Mouse (Mus musculus) heart, embryonic 11.5 days (tissue): ENCODE data around the gene Csad. TPM values are rescaled to one million over a fixed set of nuclear protein-coding genes. Genes with fewer than 3 reads are reported as not detected.

Source experiments
- ATAC-seq: fragments of 200-750 bp; cut with Nextera tagmentation; replicated peaks from 2 replicates; pipeline ENCODE4 v1.8.0; 2017; ENCODE audit warnings: moderate library complexity; ENCODE audit not compliant: insufficient number of reproducible peaks, low FRiP score, low TSS enrichment
- H3K27ac ChIP-seq: fragments of 300-500 bp; sonication (generic); 2 replicates; pipeline ENCODE4 v1.5.1; 2014; ENCODE audit warnings: mild to moderate bottlenecking, low read depth, low read length
- H3K27me3 ChIP-seq: fragments of 300-500 bp; sonication (generic); 2 replicates; pipeline ENCODE4 v1.6.1; 2014; ENCODE audit warnings: mild to moderate bottlenecking, low read length, mixed read lengths; ENCODE audit not compliant: control insufficient read depth, insufficient read depth
- H3K36me3 ChIP-seq: fragments of 300-500 bp; sonication (generic); 2 replicates; pipeline ENCODE4 v1.6.1; 2014; ENCODE audit warnings: mild to moderate bottlenecking, low read length, moderate library complexity, mixed read lengths; ENCODE audit not compliant: control insufficient read depth, insufficient read depth
- H3K4me1 ChIP-seq: fragments of 300-500 bp; sonication (generic); 2 replicates; pipeline ENCODE4 v1.6.1; 2014; ENCODE audit warnings: low read length; ENCODE audit not compliant: control insufficient read depth, insufficient read depth
- H3K4me2 ChIP-seq: fragments of 300-500 bp; sonication (generic); 2 replicates; pipeline ENCODE4 v1.6.1; 2014; ENCODE audit warnings: mild to moderate bottlenecking, moderate library complexity
- H3K4me3 ChIP-seq: fragments of 300-500 bp; sonication (generic); 2 replicates; pipeline ENCODE4 v1.5.1; 2014; ENCODE audit warnings: low read depth, low read length
- H3K9ac ChIP-seq: fragments of 300-500 bp; sonication (generic); 2 replicates; pipeline ENCODE4 v1.6.1; 2014; ENCODE audit warnings: mild to moderate bottlenecking, low read depth, low read length, moderate library complexity
- H3K9me3 ChIP-seq: fragments of 300-500 bp; sonication (generic); replicated peaks from 2 replicates; pipeline ENCODE4 v1.6.1; 2016; ENCODE audit warnings: low read length; ENCODE audit not compliant: control insufficient read depth
- WGBS: fragments of 180-500 bp; shearing (Covaris S2); extraction: QIAGEN DNeasy Blood & Tissue Kit; methylation state at CpG from one replicate; pipeline ENCODE4 v1.1.7; 2014; ENCODE audit not compliant: insufficient replicate concordance; 5-methylcytosine and 5-hydroxymethylcytosine counted together
- polyA plus RNA-seq: library from polyadenylated mRNA; unstranded; fragments of >200 nt; fragmentation: Nextera tagmentation; extraction: Ambion mirVana; gene quantifications from 2 replicates; pipeline ENCODE4 v1.2.1, GENCODE M21; 2014

Gene Csad
- polyA plus RNA-seq, 1 experiment from 2014 or later: 33.4 TPM

DNA sequence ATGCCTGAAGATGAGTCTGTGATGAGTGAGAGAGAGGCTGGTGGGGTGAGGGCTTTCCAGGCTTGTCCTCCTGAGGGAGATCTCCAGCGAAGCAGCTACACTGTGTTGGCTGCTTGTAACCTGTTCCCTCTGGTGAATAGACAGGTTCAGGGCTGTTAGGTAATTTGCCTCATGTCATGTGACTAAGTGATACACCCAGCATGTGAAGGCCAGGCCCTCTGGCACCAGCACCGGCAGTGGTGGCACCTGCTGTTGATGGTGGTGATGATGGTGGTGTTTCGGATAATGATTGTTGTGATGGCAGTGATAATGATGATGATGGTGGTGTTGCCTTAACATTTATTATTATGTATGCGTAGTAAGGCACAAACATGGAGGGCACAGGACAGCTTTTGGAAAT lies 6.3 kb upstream of the Csad start:
- no peak overlapping the region for H3K4me3 ChIP-seq
- no peak for ATAC-seq
- H3K9me3 ChIP-seq: no peaks in the 10 kb centered on the region
- H3K27ac ChIP-seq: no peak overlapping the region
- no peak overlapping the region for H3K4me2 ChIP-seq
- 93% methylated on average over 4 of the region's 4 CpGs for WGBS
- H3K36me3 ChIP-seq: peaks cover 20% of the 10 kb centered on the region
- no peaks in the 10 kb centered on the region for H3K27me3 ChIP-seq
- peaks cover 2% of the 10 kb centered on the region for H3K4me1 ChIP-seq
- H3K9ac ChIP-seq: no peak overlapping the region

GRCm38 (mm10) chr15:102209114-102209513 lies 4.6 kb upstream of the Csad start:
- no peak overlapping the region for H3K27ac ChIP-seq
- H3K4me2 ChIP-seq: no peak overlapping the region
- peaks cover 17% of the 10 kb centered on the region for H3K4me1 ChIP-seq
- no peaks in the 10 kb centered on the region for H3K9me3 ChIP-seq
- 83% methylated on average over 8 of the region's 8 CpGs for WGBS
- H3K36me3 ChIP-seq: peaks cover 20% of the 10 kb centered on the region
- H3K4me3 ChIP-seq: no peak overlapping the region
- no peaks in the 10 kb centered on the region for H3K27me3 ChIP-seq
- H3K9ac ChIP-seq: no peak overlapping the region
- ATAC-seq: no peak

- H3K4me1 ChIP-seq: peaks cover 17% of the 10 kb centered on the region
- no peak overlapping the region for H3K9ac ChIP-seq
- no peaks in the 10 kb centered on the region for H3K27me3 ChIP-seq
- no peak overlapping the region for H3K27ac ChIP-seq
- H3K36me3 ChIP-seq: peaks cover 18% of the 10 kb centered on the region
- H3K4me3 ChIP-seq: no peak overlapping the region
- 83% methylated on average over 9 of the region's 9 CpGs for WGBS
- ATAC-seq: no peak
- H3K4me2 ChIP-seq: no peak overlapping the region
- H3K9me3 ChIP-seq: no peaks in the 10 kb centered on the region
Observed at GRCm38 (mm10) chr15:102208092-102208561, 3.6 kb upstream of the Csad start.

- Histone ChIP-seq H3K4me2 (no peak overlapping the region), H3K4me1 (peaks cover 20% of the 10 kb centered on the region), H3K4me3 (no peak overlapping the region), H3K9me3 (no peaks in the 10 kb centered on the region), H3K27me3 (no peaks in the 10 kb centered on the region), H3K9ac (no peak overlapping the region), H3K27ac (no peak overlapping the region), H3K36me3 (peaks cover 18% of the 10 kb centered on the region)
- no peak for ATAC-seq
- 81% methylated on average over 3 of the region's 3 CpGs for WGBS
Observed at GRCm38 (mm10) chr15:102207351-102207750, 2.8 kb upstream of the Csad start.

DNA sequence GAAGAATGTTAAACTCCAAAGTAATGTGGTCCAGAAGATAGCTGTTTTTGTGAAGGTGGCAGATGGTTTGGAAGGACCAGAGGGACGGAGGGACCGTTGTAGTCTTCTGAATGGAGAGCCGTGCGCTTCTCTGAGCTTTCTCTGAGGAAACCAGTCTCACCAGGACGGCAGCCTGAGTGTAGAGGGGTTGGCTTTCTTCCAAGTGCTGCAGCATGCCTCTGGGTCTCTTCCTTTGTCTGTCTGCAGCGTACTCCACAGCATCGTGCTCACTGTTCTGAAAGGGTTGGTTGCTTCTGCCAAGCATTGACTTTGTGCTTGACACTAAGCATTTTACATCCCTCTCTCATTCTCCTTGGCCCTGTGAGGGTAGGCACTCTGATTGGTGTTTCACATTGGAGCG lies 1.3 kb upstream of the Csad start:
- Histone ChIP-seq H3K36me3 (peaks cover 16% of the 10 kb centered on the region), H3K9ac (peak overlapping the region; percentile 54), H3K4me3 (peak overlapping the region; percentile 85; the same call in 1 of the 2 replicates), H3K9me3 (no peaks in the 10 kb centered on the region), H3K4me1 (peaks cover 24% of the 10 kb centered on the region), H3K27ac (peak overlapping the region; percentile 41; the same call in 1 of the 2 replicates), H3K4me2 (peak overlapping the region; percentile 89), H3K27me3 (no peaks in the 10 kb centered on the region)
- ATAC-seq: no peak
- WGBS: 59% methylated on average over 8 of the region's 8 CpGs

DNA sequence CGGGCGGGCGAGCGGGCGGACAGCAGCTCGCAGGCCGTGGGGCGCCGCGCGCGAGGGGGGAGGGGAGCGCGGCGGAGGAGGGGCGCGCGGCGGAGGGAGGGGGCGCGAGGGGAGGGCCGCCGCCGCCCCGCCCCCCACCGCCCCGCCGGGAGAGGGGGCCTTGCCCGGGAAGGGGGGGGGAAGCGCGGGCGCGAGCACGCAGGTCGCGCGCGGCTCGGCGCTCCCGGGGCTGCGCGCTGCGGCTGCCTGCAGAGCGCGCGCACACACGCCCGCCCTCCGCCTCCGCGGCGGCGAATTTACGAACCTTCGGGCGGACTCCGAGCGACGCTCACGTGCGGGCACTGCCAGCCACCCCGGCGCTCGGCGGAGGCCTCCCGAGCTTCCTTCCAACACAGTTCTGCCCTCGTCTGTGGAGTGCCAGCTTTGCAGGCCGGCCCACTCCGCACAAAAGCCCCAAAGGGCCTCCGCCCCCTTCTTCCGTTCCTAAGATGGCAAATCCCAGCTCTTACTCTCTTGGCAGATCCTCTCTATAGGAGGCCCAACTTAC lies 616 bp downstream of the Csad start:
- Histone ChIP-seq H3K4me2 (peak overlapping the region; percentile 89), H3K4me3 (peak overlapping the region; percentile 85), H3K27ac (peak overlapping the region; percentile 99), H3K9me3 (no peaks in the 10 kb centered on the region), H3K27me3 (no peaks in the 10 kb centered on the region), H3K4me1 (peaks cover 24% of the 10 kb centered on the region), H3K9ac (peak overlapping the region; percentile 93), H3K36me3 (peaks cover 9% of the 10 kb centered on the region)
- 0% methylated on average over 42 of the region's 72 CpGs for WGBS
- ATAC-seq: peak; percentile 46

GRCm38 (mm10) chr15:102202971-102203834 lies 1.3 kb downstream of the Csad start, which contains the start of gene Zfp740:
Gene Zfp740, plus strand, starts transcription at chr15:102203249.
- no peaks in the 10 kb centered on the region for H3K9me3 ChIP-seq
- no peaks in the 10 kb centered on the region for H3K27me3 ChIP-seq
- peak within 1 kb of the TSS; percentile 93 for H3K9ac ChIP-seq
- peaks cover 24% of the 10 kb centered on the region for H3K4me1 ChIP-seq
- H3K27ac ChIP-seq: peak within 1 kb of the TSS; percentile 99
- H3K36me3 ChIP-seq: peaks cover 4% of the 10 kb centered on the region; the same call in 1 of the 2 replicates
- H3K4me2 ChIP-seq: peak within 1 kb of the TSS; percentile 89
- peak; percentile 96 for ATAC-seq
- H3K4me3 ChIP-seq: peak within 1 kb of the TSS; percentile 85
- under 1% methylated on average over 48 of the region's 68 CpGs for WGBS

GRCm38 (mm10) chr15:102198841-102199240 lies 5.7 kb downstream of the Csad start:
- WGBS: 81% methylated on average over 4 of the region's 4 CpGs
- no peak for ATAC-seq
- no peaks in the 10 kb centered on the region for H3K27me3 ChIP-seq
- H3K9me3 ChIP-seq: no peaks in the 10 kb centered on the region
- no peak overlapping the region for H3K4me3 ChIP-seq
- H3K4me1 ChIP-seq: peaks cover 6% of the 10 kb centered on the region
- no peaks in the 10 kb centered on the region for H3K36me3 ChIP-seq
- H3K27ac ChIP-seq: no peak overlapping the region
- H3K9ac ChIP-seq: no peak overlapping the region
- H3K4me2 ChIP-seq: no peak overlapping the region
